Mouse (Mus musculus) stomach, embryonic 16.5 days (tissue): ENCODE data around the gene Kctd20. TPM values are rescaled to one million over a fixed set of nuclear protein-coding genes. Genes with fewer than 3 reads are reported as not detected.
A peak's percentile ranks its signal among the peaks of the same experiment; 100 is the strongest.
"Not testable (repeated sequence)": the region's sequence is repeated elsewhere in the genome, so short reads cannot be mapped to it uniquely, and the experiment has no call there.

ENCODE experiments used
- ATAC-seq: fragments of 200-750 bp; cut with Nextera tagmentation; 2 replicates; pipeline ENCODE4 v1.8.0; 2017; ENCODE audit warnings: moderate number of reproducible peaks, moderate TSS enrichment; ENCODE audit not compliant: insufficient read depth, low FRiP score
- H3K27ac ChIP-seq: fragments of 300-500 bp; sonication (generic); 2 replicates; pipeline ENCODE4 v1.5.1; 2014; ENCODE audit warnings: low read length
- H3K27me3 ChIP-seq: fragments of 300-500 bp; sonication (generic); 2 replicates; pipeline ENCODE4 v1.6.1; 2014; ENCODE audit warnings: low read length, control low read depth, mixed read lengths; ENCODE audit not compliant: control insufficient read depth, insufficient read depth
- H3K36me3 ChIP-seq: fragments of 300-500 bp; sonication (generic); 2 replicates; pipeline ENCODE4 v1.6.1; 2014; ENCODE audit warnings: low read length; ENCODE audit not compliant: control insufficient read depth, insufficient read depth
- H3K4me1 ChIP-seq: fragments of 300-500 bp; sonication (generic); 2 replicates; pipeline ENCODE4 v1.6.1; 2014; ENCODE audit warnings: low read length, control low read depth, mixed read lengths; ENCODE audit not compliant: control insufficient read depth, insufficient read depth
- H3K4me2 ChIP-seq: fragments of 300-500 bp; sonication (generic); 2 replicates; pipeline ENCODE4 v1.6.1; 2014; ENCODE audit warnings: low read depth, low read length, mixed read lengths
- H3K4me3 ChIP-seq: fragments of 300-500 bp; sonication (generic); replicated peaks from 2 replicates; pipeline ENCODE4 v1.5.1; 2014; ENCODE audit warnings: mild to moderate bottlenecking, low read length
- H3K9ac ChIP-seq: fragments of 300-500 bp; sonication (generic); 2 replicates; pipeline ENCODE4 v1.6.1; 2014; ENCODE audit warnings: low read length
- H3K9me3 ChIP-seq: fragments of 300-500 bp; sonication (generic); replicated peaks from 2 replicates; pipeline ENCODE4 v1.6.1; 2016; ENCODE audit warnings: low read length, control low read depth; ENCODE audit not compliant: control insufficient read depth
- WGBS: fragments of 180-500 bp; shearing (Covaris S2); extraction: QIAGEN DNeasy Blood & Tissue Kit; methylation state at CpG from one replicate; pipeline ENCODE4 v1.1.7; 2014; 5-methylcytosine and 5-hydroxymethylcytosine counted together
- polyA plus RNA-seq: library from polyadenylated mRNA; unstranded; fragments of >200 nt; fragmentation: Nextera tagmentation; extraction: Ambion mirVana; gene quantifications from 2 replicates; pipeline ENCODE4 v1.2.1, GENCODE M21; 2015

Kctd20 gene
- polyA plus RNA-seq, 1 experiment from 2014 or later: 78.3 TPM

DNA sequence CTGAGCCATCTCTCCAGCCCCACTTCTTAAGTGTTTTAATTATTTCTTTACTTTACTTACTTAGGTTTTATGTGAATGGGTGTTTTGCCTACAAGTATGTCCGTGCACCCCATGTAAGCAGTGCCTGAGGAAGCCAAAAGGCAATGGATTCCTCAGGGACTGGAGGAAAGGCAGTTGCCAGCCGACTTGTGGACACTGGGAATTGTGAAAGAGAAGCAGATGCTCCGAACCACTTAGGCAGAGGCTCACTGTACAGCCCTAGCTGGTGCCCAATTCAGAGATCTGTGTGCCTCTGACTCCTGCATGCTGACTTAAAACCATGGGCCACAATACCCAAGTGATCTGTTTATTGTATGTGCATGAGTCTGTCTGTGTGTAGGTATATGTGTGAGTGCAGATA lies 37.2 kb downstream of the Kctd20 start:
- Histone ChIP-seq H3K27me3 (no peaks in the 10 kb centered on the region), H3K4me3 (no peak overlapping the region), H3K36me3 (peaks cover 15% of the 10 kb centered on the region), H3K4me1 (0 out of 2 replicates have a peak, but pooled peaks cover 4% of the 10 kb centered on the region), H3K4me2 (no peak overlapping the region), H3K27ac (no peak overlapping the region), H3K9ac (no peak overlapping the region), H3K9me3 (no peaks in the 10 kb centered on the region)
- 85% methylated on average over 3 of the region's 3 CpGs for WGBS
- no peak for ATAC-seq

DNA sequence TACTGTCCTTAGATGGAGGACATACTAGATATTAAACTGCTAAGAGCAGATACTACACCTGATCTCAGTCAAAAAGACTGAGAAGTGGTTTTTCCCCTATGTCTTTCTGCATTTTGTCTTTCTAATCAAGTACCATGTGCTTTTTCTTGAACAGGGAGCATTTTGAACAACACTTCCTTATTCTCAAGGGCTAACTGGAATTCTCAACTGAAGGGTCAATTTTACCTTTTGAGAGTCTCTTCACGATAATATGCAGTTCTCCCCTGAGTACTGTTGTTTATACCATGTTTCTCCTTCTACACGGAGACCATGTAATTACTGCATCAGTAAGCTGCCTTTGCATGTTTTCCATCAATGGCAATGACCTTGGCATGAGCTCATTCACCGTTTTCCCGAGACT lies 38.3 kb downstream of the Kctd20 start:
- ATAC-seq: no peak
- Histone ChIP-seq H3K4me1 (0 out of 2 replicates have a peak, but pooled peaks cover 4% of the 10 kb centered on the region), H3K4me3 (no peak overlapping the region), H3K27ac (no peak overlapping the region), H3K9ac (no peak overlapping the region), H3K36me3 (peaks cover 15% of the 10 kb centered on the region), H3K27me3 (no peaks in the 10 kb centered on the region), H3K4me2 (no peak overlapping the region), H3K9me3 (no peaks in the 10 kb centered on the region)
- WGBS: 74% methylated on average over 4 of the region's 4 CpGs

DNA sequence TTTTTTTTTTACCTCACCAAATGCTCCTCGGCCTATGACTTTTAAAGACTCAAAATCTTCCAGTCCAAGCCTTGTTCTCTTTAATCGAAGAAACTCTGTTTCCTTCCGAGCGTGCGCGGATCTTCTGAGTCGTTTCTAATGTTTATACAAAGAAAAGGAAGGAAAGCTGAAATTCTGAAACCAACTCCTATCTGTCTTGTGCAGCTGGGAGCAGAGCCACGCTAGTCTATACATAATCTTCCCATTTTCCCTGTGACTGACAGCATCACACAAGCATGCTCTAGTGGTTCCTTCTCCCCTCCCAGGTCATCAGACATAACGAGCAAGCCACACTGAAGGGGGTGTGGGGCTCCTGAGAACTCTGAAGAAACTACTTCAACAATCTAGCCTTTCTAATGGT lies 39.5 kb downstream of the Kctd20 start:
- no peak for ATAC-seq
- H3K9me3 ChIP-seq: no peaks in the 10 kb centered on the region
- no peak overlapping the region for H3K4me2 ChIP-seq
- H3K4me1 ChIP-seq: 0 out of 2 replicates have a peak, but pooled peaks cover 4% of the 10 kb centered on the region
- H3K27me3 ChIP-seq: no peaks in the 10 kb centered on the region
- no peak overlapping the region for H3K9ac ChIP-seq
- H3K36me3 ChIP-seq: peaks cover 15% of the 10 kb centered on the region
- H3K27ac ChIP-seq: peak overlapping the region; percentile 18; the same call in 1 of the 2 replicates
- WGBS: 64% methylated on average over 9 of the region's 9 CpGs
- no peak overlapping the region for H3K4me3 ChIP-seq

DNA sequence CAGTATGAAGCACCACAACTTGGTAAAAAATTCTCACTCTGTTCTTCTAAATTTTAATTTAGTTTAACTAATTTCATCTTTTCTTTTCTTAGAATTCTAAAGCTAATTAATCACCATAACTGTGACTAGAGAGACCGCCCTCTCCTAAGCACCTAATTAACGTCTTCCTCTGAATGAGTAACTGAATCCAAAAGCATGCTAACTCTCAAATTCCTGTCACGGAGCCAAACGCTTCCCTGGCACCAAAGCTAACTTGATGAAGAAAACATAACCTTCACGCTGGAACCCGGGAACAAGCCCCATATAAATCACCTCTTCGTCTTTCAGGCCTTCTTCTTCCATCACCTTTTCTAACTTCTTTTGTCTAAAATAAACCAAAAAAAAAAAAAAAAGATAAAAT lies 40.4 kb downstream of the Kctd20 start:
- H3K4me1 ChIP-seq: 0 out of 2 replicates have a peak, but pooled peaks cover 4% of the 10 kb centered on the region
- WGBS: 50% methylated on average over 7 of the region's 7 CpGs
- no peaks in the 10 kb centered on the region for H3K9me3 ChIP-seq
- no peaks in the 10 kb centered on the region for H3K27me3 ChIP-seq
- H3K36me3 ChIP-seq: peaks cover 11% of the 10 kb centered on the region; the same call in 1 of the 2 replicates
- ATAC-seq: no peak
- no peak overlapping the region for H3K4me3 ChIP-seq
- H3K4me2 ChIP-seq: no peak overlapping the region
- no peak overlapping the region for H3K9ac ChIP-seq
- H3K27ac ChIP-seq: no peak overlapping the region

DNA sequence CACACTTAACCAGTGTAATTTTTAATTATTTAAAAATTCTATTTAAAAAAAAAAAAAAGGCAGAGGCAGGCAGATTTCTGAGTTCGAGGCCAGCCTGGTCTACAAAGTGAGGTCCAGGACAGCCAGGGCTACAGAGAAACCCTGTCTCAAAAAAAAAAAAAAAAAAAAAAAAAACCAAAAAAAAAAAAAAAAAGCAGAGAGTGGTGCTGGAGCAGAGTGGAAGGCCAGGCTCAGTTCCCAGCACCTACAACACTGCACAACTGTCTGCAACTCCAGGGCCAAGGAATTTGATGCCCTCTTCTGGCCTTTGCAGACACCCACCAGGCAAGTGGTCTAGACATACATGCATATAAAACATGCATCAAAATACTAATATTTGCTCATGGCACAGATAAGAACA lies 41.3 kb downstream of the Kctd20 start:
- not testable (repeated sequence) for H3K27me3 ChIP-seq, H3K27ac ChIP-seq, H3K36me3 ChIP-seq, H3K9me3 ChIP-seq, H3K4me1 ChIP-seq, H3K9ac ChIP-seq, H3K4me3 ChIP-seq, H3K4me2 ChIP-seq, ATAC-seq
- WGBS: 92% methylated on average over 1 of the region's 1 CpGs

DNA sequence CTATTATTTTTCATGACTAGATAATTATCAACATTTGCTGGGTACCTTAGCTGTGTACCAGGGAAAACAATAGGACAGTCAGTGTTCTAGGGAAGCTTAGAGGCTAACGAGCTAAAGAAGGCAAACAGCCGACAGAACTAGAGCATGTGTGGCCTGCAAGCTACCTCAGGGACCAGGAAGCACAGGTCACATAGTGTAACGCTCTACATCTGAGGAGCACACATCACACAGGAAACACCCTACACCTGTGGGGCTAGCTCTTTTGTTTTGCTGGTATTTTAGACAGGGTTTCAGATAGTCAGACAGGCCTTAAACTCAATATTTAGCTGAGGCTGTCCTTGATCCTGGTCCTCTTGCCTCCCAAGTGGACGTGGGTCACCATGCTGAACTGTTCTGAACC lies 42.9 kb downstream of the Kctd20 start:
- ATAC-seq: no peak
- H3K9me3 ChIP-seq: no peaks in the 10 kb centered on the region
- no peak overlapping the region for H3K4me3 ChIP-seq
- no peaks in the 10 kb centered on the region for H3K27me3 ChIP-seq
- H3K36me3 ChIP-seq: peaks cover 11% of the 10 kb centered on the region; the same call in 1 of the 2 replicates
- H3K27ac ChIP-seq: no peak overlapping the region
- WGBS: 89% methylated on average over 4 of the region's 4 CpGs
- H3K4me2 ChIP-seq: no peak overlapping the region
- H3K9ac ChIP-seq: no peak overlapping the region; the same call in 1 of the 2 replicates
- H3K4me1 ChIP-seq: 0 out of 2 replicates have a peak, but pooled peaks cover 4% of the 10 kb centered on the region

DNA sequence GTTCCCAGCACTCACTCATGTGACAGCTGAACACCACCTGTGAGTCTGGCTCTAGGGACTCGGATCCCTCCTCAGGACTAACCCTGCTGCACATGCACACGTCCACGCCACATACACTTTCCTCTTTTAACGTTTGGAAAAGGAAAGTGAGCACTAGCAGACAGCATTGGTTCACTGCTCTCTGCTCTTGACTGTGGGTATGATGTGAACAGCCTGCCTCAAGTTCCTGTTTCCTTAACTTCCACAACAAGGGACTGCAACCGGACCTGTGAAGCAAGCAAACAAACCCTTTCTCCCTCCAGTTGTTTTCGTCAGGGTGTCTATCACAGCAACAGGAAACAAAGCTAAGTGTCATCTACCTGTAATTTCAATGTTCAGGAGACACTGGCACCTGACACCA lies 48.7 kb downstream of the Kctd20 start:
- ATAC-seq: no peak
- Histone ChIP-seq H3K27ac (no peak overlapping the region), H3K4me2 (no peak overlapping the region), H3K4me1 (0 out of 2 replicates have a peak, but pooled peaks cover 3% of the 10 kb centered on the region), H3K9ac (no peak overlapping the region), H3K27me3 (no peaks in the 10 kb centered on the region), H3K9me3 (no peaks in the 10 kb centered on the region), H3K4me3 (no peak overlapping the region), H3K36me3 (peaks cover 17% of the 10 kb centered on the region)
- WGBS: 79% methylated on average over 6 of the region's 6 CpGs

DNA sequence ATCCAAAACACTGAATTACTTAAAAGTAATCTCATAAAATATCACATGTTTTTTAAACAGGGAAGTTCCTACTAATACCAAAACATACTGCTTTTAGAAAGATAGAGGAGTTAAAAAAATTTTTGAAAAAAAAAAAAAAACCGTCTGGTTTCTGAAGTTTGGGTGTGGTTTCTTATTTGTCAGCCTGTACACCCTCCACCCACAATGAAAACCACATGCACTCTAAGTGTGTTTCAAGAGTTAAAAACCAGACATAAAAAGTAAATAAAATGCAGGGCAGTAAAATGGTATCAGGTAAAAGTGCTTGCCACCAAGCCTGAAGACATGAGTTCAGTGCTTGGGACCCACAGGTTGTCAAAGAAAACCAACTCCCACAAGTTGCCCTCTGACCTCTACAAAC lies 52.0 kb downstream of the Kctd20 start:
- ATAC-seq: no peak
- 47% methylated on average over 1 of the region's 1 CpGs for WGBS
- Histone ChIP-seq H3K9me3 (no peaks in the 10 kb centered on the region), H3K4me3 (no peak overlapping the region), H3K36me3 (peaks cover 13% of the 10 kb centered on the region), H3K27ac (no peak overlapping the region), H3K4me2 (no peak overlapping the region), H3K9ac (no peak overlapping the region), H3K27me3 (no peaks in the 10 kb centered on the region), H3K4me1 (peaks cover 15% of the 10 kb centered on the region)

DNA sequence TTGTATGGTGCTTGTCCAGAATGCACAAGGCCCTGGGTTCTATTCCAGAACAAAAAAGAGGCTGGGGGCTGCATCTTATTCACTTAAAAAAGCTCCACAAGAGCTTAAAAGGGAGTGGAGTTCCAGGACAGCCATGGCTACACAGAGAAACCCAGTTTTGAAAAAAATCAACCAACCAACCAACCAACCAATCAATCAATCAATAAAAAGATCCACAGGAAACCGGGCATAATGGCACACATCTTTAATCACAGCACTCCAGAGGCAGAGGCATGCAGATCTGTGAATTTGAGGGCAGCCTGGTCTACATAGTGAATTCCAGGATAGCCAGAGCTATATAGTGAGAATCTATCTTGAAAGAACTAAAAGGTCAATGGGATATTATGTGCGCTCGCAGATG lies 53.3 kb downstream of the Kctd20 start:
- 88% methylated on average over 3 of the region's 3 CpGs for WGBS
- Histone ChIP-seq H3K27me3 (no peaks in the 10 kb centered on the region), H3K27ac (no peak overlapping the region), H3K36me3 (peaks cover 7% of the 10 kb centered on the region), H3K4me2 (no peak overlapping the region), H3K4me1 (peaks cover 15% of the 10 kb centered on the region), H3K9me3 (no peaks in the 10 kb centered on the region), H3K9ac (no peak overlapping the region), H3K4me3 (no peak overlapping the region)
- no peak for ATAC-seq
